Mouse (Mus musculus): ENCODE data around the gene Tie1. TPM values are rescaled to one million over a fixed set of nuclear protein-coding genes. Genes with fewer than 3 reads are reported as not detected.

Tie1 gene
- not detected for polyA plus RNA-seq (2017; shearing (Covaris generic))

DNA sequence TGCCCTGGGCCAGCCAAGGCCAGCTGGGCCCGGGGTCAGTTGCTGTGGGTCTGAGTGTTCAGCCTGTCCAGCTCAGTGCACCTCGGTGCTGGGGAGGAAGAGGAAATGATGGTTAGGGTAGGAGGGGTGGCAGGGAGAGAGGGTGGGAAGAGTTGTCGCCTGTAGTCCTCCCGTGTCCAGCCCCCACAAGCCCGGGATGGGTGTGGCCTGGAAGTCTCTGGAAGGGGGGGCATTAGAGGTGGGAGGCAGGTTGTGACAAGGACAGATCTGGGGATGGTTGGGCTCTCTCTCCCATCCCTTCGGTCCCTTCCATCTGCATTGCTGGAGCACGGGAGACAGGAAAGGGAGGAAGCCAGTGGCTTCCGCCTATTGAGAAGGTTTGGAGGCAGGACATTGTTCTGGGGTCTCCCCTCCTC is at the start of gene Tie1:
Gene Tie1 (minus strand): TSS at position 345 of the 416 bp plus-strand sequence.

DNA sequence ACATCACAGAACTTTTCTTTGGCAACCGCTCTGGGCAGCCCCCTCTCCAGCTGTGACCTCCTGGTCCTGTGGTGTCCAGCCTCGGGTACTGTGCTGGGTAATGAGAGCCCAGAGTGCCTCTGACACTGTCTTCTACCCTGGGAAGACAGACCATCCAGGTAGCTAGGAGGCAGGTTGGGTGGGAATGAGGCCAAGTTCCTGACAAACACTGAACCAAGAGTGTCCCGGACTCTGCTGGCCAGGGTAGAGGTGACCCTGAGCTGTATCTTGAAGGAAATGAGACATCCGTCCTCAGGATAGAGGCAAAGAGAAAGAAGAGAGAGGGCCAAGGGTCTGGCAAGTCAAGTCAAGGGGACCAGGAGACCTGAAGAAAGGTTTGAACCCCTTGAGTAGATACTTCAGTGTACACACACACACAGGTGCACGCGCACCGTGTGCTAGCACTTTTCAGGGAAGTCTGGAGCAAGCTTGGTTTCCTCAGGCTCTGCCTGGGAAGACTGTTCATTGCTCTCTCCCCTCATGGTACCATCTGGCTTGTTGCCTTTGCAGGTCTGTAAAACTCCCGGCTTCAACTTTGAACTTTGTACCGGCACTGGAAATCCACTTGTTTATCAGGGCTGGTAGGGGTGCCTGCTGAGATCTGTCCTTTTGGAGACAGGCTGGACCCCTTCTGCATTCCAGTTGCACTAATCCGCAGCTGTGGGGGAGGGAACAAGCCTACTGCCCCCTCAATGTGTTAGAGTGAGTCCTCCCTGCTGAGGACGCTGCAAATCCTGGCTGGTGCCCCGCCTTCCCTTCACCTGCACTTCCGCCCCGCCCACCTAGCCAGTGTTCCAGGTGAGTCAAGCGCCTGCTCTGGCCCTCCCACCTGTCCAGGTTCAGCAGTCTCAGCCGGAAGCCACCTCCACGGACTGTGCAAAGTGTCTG is 36.8 kb upstream of the Tie1 start, which contains the start of gene 2610528J11Rik:
Gene 2610528J11Rik (plus strand): TSS at position 592 of the 927 bp plus-strand sequence.

DNA sequence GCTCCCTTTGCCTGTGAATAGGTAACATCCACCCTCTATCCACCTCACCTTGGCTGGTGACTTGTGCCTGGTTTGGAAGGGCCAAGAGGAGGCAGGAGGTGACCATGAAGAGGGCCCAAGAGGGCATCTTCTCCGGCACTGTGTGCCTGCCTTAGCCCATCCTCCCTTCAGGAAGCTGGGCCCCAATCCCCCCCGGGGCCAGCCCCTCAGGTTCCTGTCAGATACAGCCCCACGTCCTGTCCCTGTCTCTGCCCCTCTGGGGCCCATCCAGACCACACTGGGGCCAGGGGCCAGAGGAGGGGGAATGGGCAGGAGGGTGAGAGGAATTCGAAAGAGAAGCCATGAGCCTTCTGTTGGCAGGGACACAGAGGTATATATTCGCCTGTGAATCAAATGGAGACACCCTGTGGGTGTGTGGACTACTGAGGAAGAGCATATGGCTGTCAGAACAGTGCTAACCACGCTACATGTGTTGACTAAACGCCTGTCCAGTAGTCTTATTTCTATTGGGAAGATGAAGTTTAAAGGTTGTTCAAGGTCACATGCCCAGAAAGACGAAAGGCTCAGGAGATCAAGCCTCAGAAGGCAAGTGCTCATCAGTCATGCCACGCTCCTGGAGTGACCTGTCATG is 32.4 kb downstream of the Tie1 start, which contains the start of gene Mpl:
Gene Mpl (minus strand): TSS at position 169 of the 631 bp plus-strand sequence.

DNA sequence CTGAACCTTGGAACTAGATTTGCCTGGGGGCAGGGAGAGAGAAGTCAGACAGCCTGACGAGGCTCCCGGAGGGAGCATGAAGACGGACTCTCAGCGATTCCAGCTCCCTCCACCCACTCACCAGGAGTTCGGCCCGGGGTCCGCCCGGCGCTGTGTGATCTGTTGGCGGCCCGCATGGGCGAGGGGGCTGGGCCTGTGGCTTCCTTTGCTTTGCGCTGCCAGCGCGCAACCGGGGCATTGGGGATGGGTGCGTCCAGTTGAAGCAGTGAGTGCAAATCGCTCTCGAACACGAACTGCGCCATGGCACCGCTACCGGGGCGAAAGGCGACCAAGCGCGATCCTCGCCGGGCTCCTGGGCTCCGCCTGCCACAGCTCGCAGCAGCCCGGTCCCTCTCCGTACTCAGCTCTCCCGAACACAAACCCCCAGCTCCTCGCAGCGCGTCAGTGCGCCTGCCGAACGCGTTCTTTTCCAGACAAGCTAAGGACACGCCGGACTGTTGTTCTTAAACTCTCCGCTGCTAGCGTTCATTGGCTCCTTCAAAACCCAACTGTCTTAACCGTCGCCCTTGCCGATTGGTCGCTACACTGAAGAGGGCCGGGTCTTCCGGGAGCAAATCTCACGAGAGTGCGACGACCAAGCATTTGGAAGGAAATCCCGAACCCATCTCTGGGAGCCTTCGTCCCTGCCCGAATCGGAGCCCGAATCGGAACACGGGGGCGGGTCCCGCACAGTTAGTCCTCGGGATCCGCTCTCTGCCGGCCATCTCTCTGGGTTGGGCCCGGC is 52.8 kb downstream of the Tie1 start, which contains the start of gene Cdc20:
Gene Cdc20 (minus strand): TSS at position 533 of the 784 bp plus-strand sequence.

GRCm38 (mm10) chr4:118427768-118428451 is 62.0 kb downstream of the Tie1 start, which contains the start of gene Elovl1:
Gene Elovl1, plus strand, starts transcription at chr4:118428093.

Other genes with a start within 250 kb of the Tie1 start
- gene Ptprf, start 198.7 kb downstream of the Tie1 start, polyA plus RNA-seq (2017; shearing (Covaris generic)): 0.51 TPM
- gene Szt2, start 80.8 kb downstream of the Tie1 start, polyA plus RNA-seq (2017; shearing (Covaris generic)): 18.0 TPM
- 128 TPM for gene Med8, start 80.7 kb downstream of the Tie1 start, polyA plus RNA-seq (2017; shearing (Covaris generic))
- 181 TPM for gene Elovl1, start 62.0 kb downstream of the Tie1 start, polyA plus RNA-seq (2017; shearing (Covaris generic))
- 8.1 TPM for gene Cdc20, start 52.7 kb downstream of the Tie1 start, polyA plus RNA-seq (2017; shearing (Covaris generic))
- not detected for gene Mpl, start 32.5 kb downstream of the Tie1 start, polyA plus RNA-seq (2017; shearing (Covaris generic))
- not detected for gene 2610528J11Rik, start 36.9 kb upstream of the Tie1 start, polyA plus RNA-seq (2017; shearing (Covaris generic))
- not detected for gene Tmem125, start 54.0 kb upstream of the Tie1 start, polyA plus RNA-seq (2017; shearing (Covaris generic))
- not detected for gene Cfap57, start 130.7 kb upstream of the Tie1 start, polyA plus RNA-seq (2017; shearing (Covaris generic))
- 195 TPM for gene Ebna1bp2, start 130.7 kb upstream of the Tie1 start, polyA plus RNA-seq (2017; shearing (Covaris generic))
- gene Olfr62, start 168.9 kb upstream of the Tie1 start, polyA plus RNA-seq (2017; shearing (Covaris generic)): not detected
- gene Olfr1342, start 202.7 kb upstream of the Tie1 start, polyA plus RNA-seq (2017; shearing (Covaris generic)): not detected
- not detected for gene Olfr1341, start 213.5 kb upstream of the Tie1 start, polyA plus RNA-seq (2017; shearing (Covaris generic))
- gene Olfr1340, start 230.1 kb upstream of the Tie1 start, polyA plus RNA-seq (2017; shearing (Covaris generic)): not detected
- gene Olfr1339, start 242.1 kb upstream of the Tie1 start, polyA plus RNA-seq (2017; shearing (Covaris generic)): not detected

All from CD4-positive, CD25-positive, alpha-beta regulatory T cell, adult 9 weeks (primary cell).